Mouse (Mus musculus) liver, adult 2 months (tissue): Measurements from ENCODE around the gene Pepd.

Experiments
- CTCF ChIP-seq: fragments of 200-500 bp; IDR thresholded peaks from 2 replicates; pipeline ENCODE4 v1.5.1; 2011; ENCODE audit warnings: low read depth, low read length, control low read depth
- POLR2A ChIP-seq: fragments of 200-500 bp; IDR thresholded peaks from 2 replicates; pipeline ENCODE4 v1.6.1; 2011; ENCODE audit warnings: low read length, control low read depth; ENCODE audit not compliant: insufficient read depth; ENCODE audit errors: extremely low read depth

DNA sequence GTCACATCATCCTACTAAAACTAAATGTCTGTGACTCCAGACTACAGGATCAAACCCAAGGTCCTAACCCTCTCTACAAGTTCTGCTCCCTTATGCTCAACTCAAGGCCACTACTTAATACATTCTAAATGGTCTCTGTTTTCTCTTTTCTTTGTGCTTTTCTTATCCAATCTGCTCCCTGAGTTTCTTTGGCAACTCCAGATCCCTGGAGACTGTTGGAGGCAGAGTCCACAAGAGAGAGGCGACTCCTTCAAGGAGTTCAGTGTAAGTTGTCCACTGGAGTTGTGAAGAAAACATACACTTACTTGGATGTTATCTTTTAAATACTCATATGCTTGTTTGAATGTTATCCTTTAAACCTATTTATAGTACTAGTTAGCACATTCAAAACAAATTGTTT lies 142.1 kb downstream of the Pepd start:
- TF ChIP-seq POLR2A (no peak), CTCF (no peak)
